Mouse (Mus musculus) heart, adult 2 months (tissue): ENCODE measurements around the gene Gls.

ENCODE experiments used
- CTCF ChIP-seq: fragments of 200-600 bp; IDR thresholded peaks from 2 replicates; pipeline ENCODE4 v1.8.1; 2022; ENCODE audit warnings: antibody characterized with exemption, mild to moderate bottlenecking, moderate library complexity
- EP300 ChIP-seq: fragments of 200-500 bp; IDR thresholded peaks from 2 replicates; pipeline ENCODE4 v1.6.1; 2011; ENCODE audit warnings: low read depth, low read length, control low read depth; ENCODE audit not compliant: insufficient read depth
- POLR2A ChIP-seq: fragments of 200-500 bp; IDR thresholded peaks from 2 replicates; pipeline ENCODE4 v1.6.1; 2011; ENCODE audit warnings: mild to moderate bottlenecking, low read depth, low read length, control low read depth; ENCODE audit not compliant: insufficient read depth

- TF ChIP-seq EP300 (no peak), POLR2A (no peak), CTCF (no peak)
Measured at GRCm38 (mm10) chr1:52117777-52118176, 115.3 kb downstream of the Gls start.
